Mouse (Mus musculus) kidney, postnatal 0 days (tissue): ENCODE results near the gene Stat5b. TPM values are rescaled to one million over a fixed set of nuclear protein-coding genes. Genes with fewer than 3 reads are reported as not detected.
A peak's percentile ranks its signal among the peaks of the same experiment; 100 is the strongest.

Source experiments
- ATAC-seq: fragments of 200-750 bp; cut with Nextera tagmentation; replicated peaks from 2 replicates; pipeline ENCODE4 v1.8.0; 2017; ENCODE audit warnings: low read depth, moderate number of reproducible peaks, moderate TSS enrichment, moderate library complexity; ENCODE audit not compliant: low FRiP score
- DNase-seq: peaks from one replicate; pipeline ENCODE4 v3.0.0-alpha.2; 2016; ENCODE audit warnings: low spot score
- H3K27ac ChIP-seq: fragments of 300-500 bp; sonication (generic); 2 replicates; pipeline ENCODE4 v1.5.1; 2014; ENCODE audit warnings: mild to moderate bottlenecking
- H3K27me3 ChIP-seq: fragments of 300-500 bp; sonication (generic); 2 replicates; pipeline ENCODE4 v1.6.1; 2014; ENCODE audit warnings: low read length, mixed read lengths; ENCODE audit not compliant: insufficient read depth
- H3K36me3 ChIP-seq: fragments of 300-500 bp; sonication (generic); 2 replicates; pipeline ENCODE4 v1.6.1; 2014; ENCODE audit warnings: low read length, mixed read lengths; ENCODE audit not compliant: insufficient read depth
- H3K4me1 ChIP-seq: fragments of 300-500 bp; sonication (generic); replicated peaks from 2 replicates; pipeline ENCODE4 v1.6.1; 2014; ENCODE audit warnings: antibody characterized with exemption, low read length, mixed read lengths; ENCODE audit not compliant: insufficient read depth
- H3K4me2 ChIP-seq: fragments of 300-500 bp; sonication (generic); 2 replicates; pipeline ENCODE4 v1.6.1; 2014; ENCODE audit warnings: mild to moderate bottlenecking, low read length, moderate library complexity, mixed read lengths
- H3K4me3 ChIP-seq: fragments of 300-500 bp; sonication (generic); replicated peaks from 2 replicates; pipeline ENCODE4 v1.5.1; 2014; ENCODE audit warnings: low read depth, low read length
- H3K9ac ChIP-seq: fragments of 300-500 bp; sonication (generic); 2 replicates; pipeline ENCODE4 v1.6.1; 2014; ENCODE audit warnings: low read depth, low read length
- H3K9me3 ChIP-seq: fragments of 300-500 bp; sonication (generic); replicated peaks from 2 replicates; pipeline ENCODE4 v1.6.1; 2016; ENCODE audit warnings: low read length, inconsistent platforms, mixed read lengths
- CTCF ChIP-seq: IDR thresholded peaks from 2 replicates; pipeline ENCODE4 v1.5.1; 2016; ENCODE audit warnings: antibody characterized with exemption, low read depth, mild to moderate bottlenecking, moderate library complexity
- WGBS: fragments of 180-500 bp; shearing (Covaris S2); extraction: QIAGEN DNeasy Blood & Tissue Kit; methylation state at CpG from one replicate; pipeline ENCODE4 v1.1.7; 2014; 5-methylcytosine and 5-hydroxymethylcytosine counted together
- polyA plus RNA-seq: library from polyadenylated mRNA; unstranded; fragments of >200 nt; fragmentation: Nextera tagmentation; extraction: Ambion mirVana; gene quantifications from 2 replicates; pipeline ENCODE4 v1.2.1, GENCODE M21; 2015

The Stat5b gene
- polyA plus RNA-seq, 1 experiment from 2014 or later: 14.4 TPM

DNA sequence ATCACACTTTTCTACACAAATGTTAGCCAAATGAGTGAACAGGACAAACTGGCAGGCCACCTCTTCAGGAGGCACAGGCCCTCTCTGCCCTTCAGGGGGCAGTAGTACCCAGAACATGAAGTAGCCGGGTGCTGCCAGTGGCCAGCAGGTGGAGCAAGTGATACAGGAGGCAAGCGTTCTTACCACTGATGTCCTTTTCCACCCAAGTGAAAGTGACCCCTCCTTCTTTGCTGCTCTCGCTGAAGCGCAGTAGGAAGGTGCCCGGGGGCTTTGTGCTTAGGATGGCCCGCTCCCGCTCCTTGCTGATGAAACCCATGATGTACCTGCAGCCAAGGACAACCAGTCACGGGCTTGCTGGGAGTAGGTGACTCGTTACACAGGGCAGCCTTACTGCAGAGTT lies 43.0 kb upstream of the Stat5b start:
- H3K27ac ChIP-seq: no peak overlapping the region
- no peaks in the 10 kb centered on the region for H3K9me3 ChIP-seq
- H3K27me3 ChIP-seq: no peaks in the 10 kb centered on the region
- TF ChIP-seq CTCF: peak; percentile 100
- WGBS: 14% methylated on average over 9 of the region's 9 CpGs
- H3K9ac ChIP-seq: no peak overlapping the region
- ATAC-seq (peak; percentile 65; the same call in 1 of the 2 replicates), DNase-seq (peak; percentile 96)
- H3K4me1 ChIP-seq: no peaks in the 10 kb centered on the region
- H3K4me3 ChIP-seq: no peak overlapping the region
- H3K4me2 ChIP-seq: no peak overlapping the region
- peaks cover 44% of the 10 kb centered on the region for H3K36me3 ChIP-seq

DNA sequence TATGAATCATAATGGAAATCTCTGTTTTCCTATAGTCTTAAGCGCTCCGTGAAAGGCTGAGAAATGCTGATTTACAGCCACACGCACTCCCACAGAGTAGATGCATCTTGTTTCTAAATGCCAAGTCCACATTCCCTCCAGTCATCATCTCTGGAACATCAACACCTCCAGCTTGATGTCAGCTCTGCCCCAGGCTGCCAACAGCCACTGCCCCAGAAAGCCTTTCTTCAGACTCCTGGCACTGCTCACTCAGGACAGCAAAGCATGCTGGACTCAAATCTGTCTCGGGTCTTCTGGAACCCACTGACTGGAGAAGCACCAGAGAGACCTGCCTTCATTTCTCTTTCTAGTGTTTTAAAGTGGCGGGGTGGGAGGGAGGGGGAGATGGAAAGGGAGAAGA lies 41.9 kb upstream of the Stat5b start:
- Histone ChIP-seq H3K9ac (no peak overlapping the region), H3K4me1 (no peaks in the 10 kb centered on the region), H3K4me3 (no peak overlapping the region), H3K36me3 (peaks cover 42% of the 10 kb centered on the region), H3K9me3 (no peaks in the 10 kb centered on the region), H3K4me2 (no peak overlapping the region), H3K27ac (no peak overlapping the region), H3K27me3 (no peaks in the 10 kb centered on the region)
- ATAC-seq (no peak), DNase-seq (no peak)
- no peak for TF ChIP-seq CTCF
- 83% methylated on average over 5 of the region's 5 CpGs for WGBS

DNA sequence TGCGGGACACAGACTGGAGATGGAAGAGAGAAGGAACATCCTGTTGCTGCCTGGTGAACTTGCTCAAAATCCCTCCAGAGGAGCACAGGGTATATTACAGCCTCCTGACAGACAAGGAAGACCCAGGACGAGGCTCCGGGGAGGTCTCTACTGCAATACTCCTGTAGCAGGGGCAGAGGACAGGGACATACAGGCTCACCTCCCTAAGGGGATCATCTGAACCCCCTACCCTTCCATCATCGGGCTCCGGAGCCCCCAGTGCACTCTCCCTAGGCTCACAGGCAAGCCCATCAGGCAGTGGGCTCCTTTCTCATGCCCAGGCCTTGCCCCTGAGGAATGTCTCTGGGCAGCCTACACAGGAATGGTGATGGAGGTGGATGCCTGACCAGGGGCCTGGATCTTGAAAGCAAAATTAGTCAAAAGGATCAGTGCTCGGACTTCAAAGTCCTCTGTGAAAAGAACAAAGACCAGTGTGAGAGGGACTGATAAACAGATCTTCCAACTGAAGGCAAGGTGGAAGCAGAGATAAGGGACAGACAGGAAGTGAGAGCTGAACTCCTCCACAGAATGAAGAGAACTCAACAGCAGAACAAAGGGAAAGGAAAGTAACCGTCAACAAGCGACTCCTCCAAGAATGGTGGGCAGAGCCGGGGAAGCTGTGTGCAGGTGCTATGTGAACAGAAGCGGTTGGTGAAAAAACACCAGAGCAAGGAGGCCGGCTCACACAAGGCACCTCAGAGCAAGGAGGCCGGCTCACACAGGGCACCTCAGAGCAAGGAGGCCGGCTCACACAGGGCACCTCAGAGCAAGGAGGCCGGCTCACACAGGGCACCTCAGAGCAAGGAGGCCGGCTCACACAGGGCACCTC lies 41.0 kb upstream of the Stat5b start:
- Histone ChIP-seq H3K27me3 (no peaks in the 10 kb centered on the region), H3K9ac (no peak overlapping the region), H3K4me1 (no peaks in the 10 kb centered on the region), H3K9me3 (no peaks in the 10 kb centered on the region), H3K4me2 (no peak overlapping the region), H3K36me3 (peaks cover 44% of the 10 kb centered on the region), H3K27ac (no peak overlapping the region), H3K4me3 (no peak overlapping the region)
- TF ChIP-seq CTCF: peak; percentile 18; the same call in 1 of the 2 replicates
- ATAC-seq (no peak), DNase-seq (no peak)
- WGBS: 59% methylated on average over 15 of the region's 15 CpGs

DNA sequence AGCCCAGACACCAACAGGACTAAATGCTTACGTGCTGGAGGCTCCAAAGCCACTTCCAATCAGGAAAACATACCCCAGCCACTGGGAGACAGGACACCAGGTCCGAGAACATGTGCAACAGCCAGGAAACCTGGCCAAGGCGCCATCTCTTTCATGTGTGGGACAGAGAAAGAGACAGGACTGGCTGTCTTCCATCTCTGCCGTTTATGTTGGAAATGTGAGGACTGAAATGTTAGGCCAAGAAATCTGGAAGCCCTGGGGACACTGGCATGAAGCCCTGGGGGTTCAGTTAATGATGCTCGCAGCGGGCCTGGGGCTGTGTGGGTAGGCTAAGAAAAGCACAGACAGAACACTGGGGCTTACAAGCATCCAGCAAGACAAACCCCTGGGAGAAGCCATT lies 40.0 kb upstream of the Stat5b start:
- H3K9me3 ChIP-seq: no peaks in the 10 kb centered on the region
- H3K4me3 ChIP-seq: no peak overlapping the region
- no peak for ATAC-seq
- H3K27me3 ChIP-seq: no peaks in the 10 kb centered on the region
- peaks cover 37% of the 10 kb centered on the region for H3K36me3 ChIP-seq
- no peak overlapping the region for H3K4me2 ChIP-seq
- H3K9ac ChIP-seq: no peak overlapping the region
- H3K27ac ChIP-seq: no peak overlapping the region
- TF ChIP-seq CTCF: no peak
- WGBS: 86% methylated on average over 6 of the region's 6 CpGs
- DNase-seq: no peak
- H3K4me1 ChIP-seq: no peaks in the 10 kb centered on the region

DNA sequence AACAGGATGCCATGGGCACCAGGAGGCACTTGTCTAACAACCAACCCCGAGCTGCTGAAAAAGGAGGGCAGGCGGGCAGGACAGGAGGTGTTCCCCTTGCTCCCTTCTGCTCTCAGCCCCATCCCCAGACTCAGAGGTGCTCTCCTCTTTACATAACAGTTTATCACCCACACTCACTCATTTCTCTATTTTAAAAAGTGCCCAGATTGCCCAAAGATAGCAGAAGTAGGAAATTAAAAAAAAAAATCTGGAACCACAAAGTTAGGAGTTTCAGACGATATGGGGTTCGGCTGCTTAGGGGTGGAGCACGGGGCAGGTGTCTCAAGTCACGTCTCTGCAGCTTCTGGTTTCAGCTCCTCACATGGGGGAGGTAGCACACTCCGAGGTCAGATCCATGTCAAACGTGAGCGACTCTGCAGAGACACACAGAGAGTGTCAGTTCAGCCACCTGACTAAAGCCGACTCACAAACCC lies 37.9 kb upstream of the Stat5b start:
- Histone ChIP-seq H3K36me3 (peaks cover 37% of the 10 kb centered on the region), H3K4me2 (no peak overlapping the region)
- 42% methylated on average over 10 of the region's 10 CpGs for WGBS

DNA sequence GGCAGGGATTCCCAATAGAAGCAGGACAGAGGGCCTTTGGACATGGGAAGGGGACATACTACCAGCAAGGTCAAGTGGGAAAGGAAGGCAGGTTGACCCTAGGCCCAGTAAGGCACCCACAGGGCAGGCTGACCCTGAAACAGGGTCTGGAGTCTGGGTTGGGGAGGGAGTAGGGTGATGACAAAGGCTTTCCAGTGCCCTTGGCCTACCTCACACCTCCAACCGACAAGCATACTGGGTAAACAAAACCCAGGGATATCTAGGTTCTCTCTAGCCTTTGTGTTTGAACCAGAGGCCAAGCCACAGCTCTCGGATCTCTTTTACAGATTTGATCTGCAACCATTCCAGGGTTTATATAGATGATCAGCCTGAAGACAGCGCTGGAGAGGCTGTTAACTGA lies 37.2 kb upstream of the Stat5b start:
- WGBS: 83% methylated on average over 3 of the region's 3 CpGs
- no peak for DNase-seq
- Histone ChIP-seq H3K9ac (no peak overlapping the region), H3K4me1 (no peaks in the 10 kb centered on the region), H3K36me3 (peaks cover 37% of the 10 kb centered on the region), H3K9me3 (no peaks in the 10 kb centered on the region), H3K4me2 (no peak overlapping the region), H3K4me3 (no peak overlapping the region), H3K27ac (no peak overlapping the region), H3K27me3 (no peaks in the 10 kb centered on the region)
- no peak for TF ChIP-seq CTCF
- ATAC-seq: no peak

More for the DNA sequence above, 37.9 kb upstream of the Stat5b start:
- Histone ChIP-seq H3K4me1 (no peaks in the 10 kb centered on the region), H3K9me3 (no peaks in the 10 kb centered on the region), H3K9ac (no peak overlapping the region), H3K4me3 (no peak overlapping the region), H3K27me3 (no peaks in the 10 kb centered on the region), H3K27ac (no peak overlapping the region)
- ATAC-seq (no peak), DNase-seq (no peak)
- no peak for TF ChIP-seq CTCF

DNA sequence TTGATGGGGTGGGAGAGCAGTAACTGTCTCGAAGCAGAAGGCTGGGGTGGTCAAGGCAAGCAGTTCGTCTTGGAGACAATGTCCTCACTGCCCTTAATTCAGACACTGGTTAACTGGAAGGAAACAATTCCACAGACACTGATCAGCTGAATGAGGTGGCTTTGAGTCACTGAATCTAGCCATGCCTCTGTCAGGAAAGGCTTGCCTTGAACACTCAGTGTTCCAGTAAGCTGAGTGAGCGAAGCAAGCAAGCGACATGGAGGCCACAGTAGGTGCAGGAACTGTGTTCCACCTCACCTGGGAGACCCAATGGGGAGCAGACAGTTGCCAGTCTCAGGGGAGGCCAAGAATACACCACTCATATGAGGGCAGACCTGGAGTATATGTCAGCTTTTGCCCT lies 36.7 kb upstream of the Stat5b start:
- no peaks in the 10 kb centered on the region for H3K27me3 ChIP-seq
- no peak overlapping the region for H3K27ac ChIP-seq
- H3K4me2 ChIP-seq: no peak overlapping the region
- ATAC-seq: no peak
- peaks cover 37% of the 10 kb centered on the region for H3K36me3 ChIP-seq
- H3K4me1 ChIP-seq: no peaks in the 10 kb centered on the region
- no peak for DNase-seq
- no peak overlapping the region for H3K9ac ChIP-seq
- WGBS: 86% methylated on average over 4 of the region's 4 CpGs
- no peak for TF ChIP-seq CTCF
- no peaks in the 10 kb centered on the region for H3K9me3 ChIP-seq
- no peak overlapping the region for H3K4me3 ChIP-seq
